Comparison of ENCODE assay signal across 10 mouse cellular contexts in the genomic region with DNA sequence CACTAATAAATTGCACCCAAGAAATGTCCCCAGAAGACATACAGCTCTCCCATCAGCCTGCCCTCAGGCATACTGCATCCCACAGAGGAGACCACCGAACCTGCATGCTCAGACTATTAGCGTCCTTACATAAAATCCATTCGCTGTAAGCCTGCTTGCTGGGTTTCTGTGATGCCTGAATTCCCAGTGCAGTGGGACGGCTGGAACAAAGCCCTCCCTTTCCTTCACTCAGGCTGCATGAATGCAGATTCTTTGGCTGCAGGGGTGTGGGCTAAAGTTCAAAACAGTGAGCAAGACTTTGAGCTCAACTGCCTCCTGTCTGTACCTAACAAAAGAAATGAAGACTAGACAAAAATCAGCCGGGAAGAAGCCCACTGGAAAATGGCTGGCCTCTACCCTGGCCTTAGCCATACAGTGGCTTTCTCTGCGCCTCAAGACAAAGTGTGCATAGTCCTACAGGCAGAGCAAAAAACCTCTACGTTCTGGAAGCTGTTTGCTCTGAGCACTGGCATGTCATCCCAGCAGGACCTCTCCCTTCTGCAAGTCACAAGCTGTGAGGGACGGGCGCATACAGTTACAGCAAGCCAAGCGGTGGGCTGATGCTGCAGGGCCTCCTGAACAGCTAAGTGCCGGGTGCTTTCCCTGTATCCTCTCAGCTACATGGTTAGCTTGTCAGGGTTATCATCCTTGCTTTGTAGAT.
DNase-seq lines count a peak whose midpoint lies in the region; ATAC-seq and TF ChIP-seq lines count a peak whose summit lies in the region.
"Had no signal": no experiment of that assay in that cellular context is flagged by ENCODE, and none has a peak within 500 bp of the region (broad histone marks: within the 10 kb centered on the region; RNA-seq: fewer than 3 reads in every experiment).

No protein-coding gene starts in this region.

- peak; percentile 35 for DNase-seq in embryo, embryonic 10 days (ENCODE audit: low spot score)
- no peak for DNase-seq in embryo, embryonic 9.5 days (ENCODE audit: extremely low spot score)
- no peak for DNase-seq in forebrain, postnatal 0 days
- no peak for DNase-seq in limb, embryonic 10.5 days (ENCODE audit: low spot score)
- DNase-seq in adipocyte (ENCODE audit: low spot score), result no peak
- no peak for DNase-seq in right cerebral cortex, postnatal 14 days
- no peak for DNase-seq in adrenal gland, postnatal 25 days

- ATAC-seq in forebrain, postnatal 0 days, result peak; percentile 26; the same call in 1 of the 2 replicates
- ATAC-seq: lung, postnatal 0 days had no signal

- H3K4me3 ChIP-seq in ES-Bruce4 (ENCODE audit: low read depth, low read length), result no peak overlapping the region
- H3K4me3 ChIP-seq in forebrain, postnatal 0 days (ENCODE audit: low read depth, low read length), result no peak overlapping the region
- no peak overlapping the region for H3K4me3 ChIP-seq in limb, embryonic 10.5 days
- H3K4me3 ChIP-seq: stomach, embryonic 15.5 days had no signal

- TF ChIP-seq POLR2A in ES-Bruce4 (IDR thresholded peaks at IDR 0.05; ENCODE audit: insufficient read depth, low read length), result no peak

- H3K27ac ChIP-seq in ES-Bruce4 (ENCODE audit: insufficient read depth, low read length), result 0 out of 2 replicates have a peak overlapping the region, but pooled peaks have one; percentile 16
- H3K27ac ChIP-seq in forebrain, postnatal 0 days (ENCODE audit: low read depth, low read length), result no peak overlapping the region
- peak overlapping the region; percentile 50; the same call in 1 of the 2 replicates for H3K27ac ChIP-seq in limb, embryonic 10.5 days
- H3K27ac ChIP-seq: stomach, embryonic 15.5 days had no signal

- WGBS in forebrain, postnatal 0 days, result 13% methylated on average over 11 of the region's 11 CpGs
- 54% methylated on average over 11 of the region's 11 CpGs for WGBS in limb, embryonic 10.5 days

- no peaks in the 10 kb centered on the region for H3K9me3 ChIP-seq in ES-Bruce4 (replicated peaks; ENCODE audit: control insufficient read depth, insufficient read depth, low read length, poor library complexity, severe bottlenecking)
- no peaks in the 10 kb centered on the region for H3K9me3 ChIP-seq in forebrain, postnatal 0 days (ENCODE audit: low read length)
- H3K9me3 ChIP-seq in limb, embryonic 10.5 days (replicated peaks), result no peaks in the 10 kb centered on the region
- H3K9me3 ChIP-seq: stomach, embryonic 15.5 days had no signal

- H3K4me1 ChIP-seq in ES-Bruce4 (ENCODE audit: control insufficient read depth, insufficient read depth, low read length), result peaks cover 7% of the 10 kb centered on the region
- peaks cover 18% of the 10 kb centered on the region; the same call in 1 of the 2 replicates for H3K4me1 ChIP-seq in forebrain, postnatal 0 days (ENCODE audit: insufficient read depth)
- H3K4me1 ChIP-seq in limb, embryonic 10.5 days, result peaks cover 28% of the 10 kb centered on the region

- H3K4me2 ChIP-seq in forebrain, postnatal 0 days (ENCODE audit: low read depth), result no peak overlapping the region
- H3K4me2 ChIP-seq: stomach, embryonic 15.5 days had no signal

- no peaks in the 10 kb centered on the region for H3K27me3 ChIP-seq in ES-Bruce4 (ENCODE audit: control insufficient read depth, insufficient read depth, low read length, poor library complexity, severe bottlenecking)
- no peaks in the 10 kb centered on the region for H3K27me3 ChIP-seq in forebrain, postnatal 0 days (ENCODE audit: insufficient read depth, low read length)
- H3K27me3 ChIP-seq in limb, embryonic 10.5 days (ENCODE audit: low read depth, poor library complexity, severe bottlenecking), result peaks cover 3% of the 10 kb centered on the region; the same call in 1 of the 2 replicates
- H3K27me3 ChIP-seq: stomach, embryonic 15.5 days had no signal

- TF ChIP-seq CTCF in ES-Bruce4 (IDR thresholded peaks at IDR 0.05; ENCODE audit: low read depth, low read length), result no peak
- TF ChIP-seq CTCF in forebrain, postnatal 0 days (IDR thresholded peaks at IDR 0.05; ENCODE audit: low read depth), result no peak

- H3K9ac ChIP-seq in ES-Bruce4 (ENCODE audit: low read depth, poor library complexity, severe bottlenecking), result no peak overlapping the region
- no peak overlapping the region for H3K9ac ChIP-seq in forebrain, postnatal 0 days
- H3K9ac ChIP-seq: stomach, embryonic 15.5 days had no signal

- H3K36me3 ChIP-seq in ES-Bruce4 (ENCODE audit: control insufficient read depth, insufficient read depth, low read length, poor library complexity, severe bottlenecking), result peaks cover 2% of the 10 kb centered on the region; the same call in 1 of the 2 replicates
- no peaks in the 10 kb centered on the region for H3K36me3 ChIP-seq in forebrain, postnatal 0 days (ENCODE audit: insufficient read depth)
- no peaks in the 10 kb centered on the region for H3K36me3 ChIP-seq in limb, embryonic 10.5 days
- H3K36me3 ChIP-seq: stomach, embryonic 15.5 days had no signal

- TF ChIP-seq EP300 in ES-Bruce4 (IDR thresholded peaks at IDR 0.05; ENCODE audit: insufficient read depth, low read depth, low read length), result no peak
